Mouse (Mus musculus): ENCODE measurements at regions not wholly inside any gene's neighbourhood (a gene's known extent, or its start where the extent isn't known, plus 50 kb on each side); places are given as distances from the start of the nearest gene placed in this dataset.

DNA sequence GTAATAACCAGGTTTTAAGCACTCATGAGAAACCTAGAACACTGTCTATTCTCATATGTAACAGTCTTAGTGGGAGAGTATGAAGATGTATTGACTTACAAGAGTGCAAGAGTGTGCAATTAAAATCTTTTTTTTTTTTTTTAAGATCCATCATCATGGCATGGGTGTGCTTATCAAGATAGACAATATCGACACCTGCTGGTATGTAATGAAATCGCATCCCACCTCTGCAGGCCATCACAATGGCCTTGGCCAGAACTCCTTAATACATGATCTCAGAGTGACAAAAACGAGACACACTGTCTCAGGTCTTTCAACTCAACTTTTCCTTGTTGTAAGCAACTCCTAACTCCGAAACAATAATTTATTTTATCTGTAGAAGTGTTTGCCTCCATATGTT lies 661.7 kb upstream of the Kdm8 start:
- TF ChIP-seq MAX (IDR thresholded peaks at IDR 0.05; ENCODE audit: low read length): no peak
- TF ChIP-seq CTCF (IDR thresholded peaks at IDR 0.05 in 2 of 3, conservative IDR thresholded peaks at IDR 0.05 in 1 of 3; ENCODE audit: control insufficient read depth in 1 of 3, insufficient read depth in 1 of 3, low read depth in 2 of 3, low read length in 3 of 3, poor library complexity in 1 of 3, severe bottlenecking in 1 of 3): peak in 1 of 3 experiments; percentile 2; a peak in 1 of 6 replicates
- no peak for TF ChIP-seq ZNF384 (IDR thresholded peaks at IDR 0.05; ENCODE audit: low read depth, low read length)
- TF ChIP-seq ETS1 (IDR thresholded peaks at IDR 0.05; ENCODE audit: low read depth, low read length): no peak
- no peak for TF ChIP-seq POLR2A (IDR thresholded peaks at IDR 0.05; ENCODE audit: control insufficient read depth in 1 of 2, insufficient read depth in 1 of 2, low read depth in 1 of 2, low read length in 2 of 2, poor library complexity in 1 of 2)
- TF ChIP-seq GATA1 (IDR thresholded peaks at IDR 0.05; ENCODE audit: low read depth, low read length): no peak
- TF ChIP-seq E2F4 (IDR thresholded peaks at IDR 0.05; ENCODE audit: borderline replicate concordance, low read depth, low read length): no peak
- TF ChIP-seq NRF1 (IDR thresholded peaks at IDR 0.05; ENCODE audit: insufficient read depth, low read depth, low read length, poor library complexity, severe bottlenecking): no peak
- TF ChIP-seq POLR2AphosphoS2 (IDR thresholded peaks at IDR 0.05; ENCODE audit: low read length): no peak
- TF ChIP-seq EP300 (IDR thresholded peaks at IDR 0.05; ENCODE audit: low read depth in 1 of 2, low read length in 2 of 2): no peak
- TF ChIP-seq SMC3 (IDR thresholded peaks at IDR 0.05; ENCODE audit: low read depth, low read length): no peak
- TF ChIP-seq ELF1 (IDR thresholded peaks at IDR 0.05; ENCODE audit: low read depth, low read length): no peak

All from MEL (cell line).